Comparison of ENCODE assay signal across 11 mouse cellular contexts in the genomic region with DNA sequence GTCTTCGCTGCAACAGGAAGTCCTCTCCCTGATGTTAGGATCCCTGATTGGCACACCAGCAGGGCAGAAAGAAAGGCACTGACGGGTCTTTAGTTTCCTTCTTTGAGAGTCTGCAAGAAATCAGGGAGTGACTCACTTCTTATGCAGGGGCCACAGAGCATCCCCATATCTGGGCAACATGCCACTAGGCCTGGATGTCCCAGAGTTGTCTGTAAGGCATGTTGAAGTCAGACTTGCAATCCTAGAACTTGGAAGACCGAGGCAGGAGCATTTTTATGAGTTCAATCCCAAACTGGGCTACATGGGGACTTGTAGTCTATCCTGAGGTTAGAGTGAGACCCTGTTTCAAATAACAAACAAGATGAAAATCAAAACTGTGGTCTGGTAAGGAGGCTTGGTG. TPM values are rescaled to one million over a fixed set of nuclear protein-coding genes. Genes with fewer than 3 reads are reported as not detected.
DNase-seq lines count a peak whose midpoint lies in the region; TF ChIP-seq lines count a peak whose summit lies in the region.
"Not testable (repeated sequence)": the region's sequence is repeated elsewhere in the genome, so short reads cannot be mapped to it uniquely, and the experiment has no call there.
"Had no signal": no experiment of that assay in that cellular context is flagged by ENCODE, and none has a peak within 500 bp of the region (broad histone marks: within the 10 kb centered on the region; RNA-seq: fewer than 3 reads in every experiment).

No protein-coding gene starts in this region.

- not testable (repeated sequence) for TF ChIP-seq CTCF in kidney, adult 2 months (conservative IDR thresholded peaks at IDR 0.05; ENCODE audit: insufficient read depth, insufficient read length, low read depth, low read length)

- H3K4me1 ChIP-seq in brown adipose tissue, adult 24 weeks (ENCODE audit: control insufficient read depth, insufficient read depth, insufficient read length, low read length); kidney, adult 2 months (ENCODE audit: control insufficient read depth, insufficient read depth, low read length): not testable (repeated sequence)

- intact Hi-C loops in gastrocnemius, postnatal 14 days (cut with DNase I; ENCODE audit: low total_unique reads), result not testable (repeated sequence)

- TF ChIP-seq POLR2A in kidney, adult 2 months (IDR thresholded peaks at IDR 0.05; ENCODE audit: low read depth, low read length), result not testable (repeated sequence)

- not testable (repeated sequence) for H3K27me3 ChIP-seq in kidney, adult 2 months (replicated peaks; ENCODE audit: control insufficient read depth, insufficient read depth, low read length)

- 64% methylated on average over 3 of the region's 3 CpGs for WGBS in kidney, adult 2 months

- H3K36me3 ChIP-seq in kidney, adult 2 months (ENCODE audit: control insufficient read depth, insufficient read depth, low read length), result not testable (repeated sequence)

- H3K4me3 ChIP-seq in brown adipose tissue, adult 24 weeks (ENCODE audit: insufficient read depth, low read depth, low read length), result peak overlapping the region; percentile 40
- H3K4me3 ChIP-seq in kidney, adult 2 months (ENCODE audit: insufficient read depth, low read depth, low read length), result 0 out of 2 replicates have a peak overlapping the region, but pooled peaks have one; percentile 22

- not testable (repeated sequence) for H3K27ac ChIP-seq in brown adipose tissue, adult 24 weeks (replicated peaks; ENCODE audit: low read depth, low read length)
- peak overlapping the region; percentile 9; the same call in 1 of the 2 replicates for H3K27ac ChIP-seq in kidney, adult 2 months (ENCODE audit: insufficient read depth, low read depth, low read length)

- peak; percentile 2 for DNase-seq in MN1 (ENCODE audit: low spot score)
- DNase-seq in adrenal gland, adult 2 months, result peak; percentile 51
- peak; percentile 50 for DNase-seq in adrenal gland, postnatal 14 days
- DNase-seq in gastrocnemius, postnatal 14 days, result peak; percentile 10
- not testable (repeated sequence) for DNase-seq in kidney, adult 2 months

RNA-seq across cellular contexts. Expression of a gene that starts 3.1 kb away (rescaled TPM):
- total RNA-seq in adrenal gland, adult 2 months (2021), result 100 to 1,000 TPM in 1 of 2 experiments, 10 to 100 TPM in 1; 88.0 to 148 TPM
- 234 and 281 TPM in 2 replicates for polyA plus RNA-seq in adrenal gland, adult 2 months (2012; rRNA removed)
- total RNA-seq in adrenal gland, postnatal 14 days (2021), result 133 and 215 TPM in 2 replicates
- 148 and 362 TPM in 2 replicates for polyA plus RNA-seq in brown adipose tissue, adult 24 weeks (2012; ENCODE audit: insufficient read depth, insufficient read length, missing spikeins)
- 100 to 1,000 TPM in 1 of 2 experiments, 10 to 100 TPM in 1; 80.0 to 141 TPM for total RNA-seq in gastrocnemius, postnatal 14 days (2021)
- 497 and 511 TPM in 2 replicates for polyA plus RNA-seq in kidney, adult 2 months (2012; rRNA removed)
- total RNA-seq: CH12.LX; common myeloid progenitor, adult 5-6 weeks; G1E had no signal
- polyA plus RNA-seq: G1E had no signal

RNA-seq across cellular contexts. Expression of a gene that starts 47.7 kb away (rescaled TPM):
- total RNA-seq in adrenal gland, adult 2 months (2021), result 100 to 1,000 TPM in 1 of 2 experiments, 10 to 100 TPM in 1; 63.1 to 112 TPM
- polyA plus RNA-seq in adrenal gland, adult 2 months (2012; rRNA removed), result 41.7 and 49.1 TPM in 2 replicates
- 42.1 and 50.7 TPM in 2 replicates for total RNA-seq in adrenal gland, postnatal 14 days (2021)
- polyA plus RNA-seq in brown adipose tissue, adult 24 weeks (2012; ENCODE audit: insufficient read depth, insufficient read length, missing spikeins), result 160 and 165 TPM in 2 replicates
- total RNA-seq in gastrocnemius, postnatal 14 days (2021), result 10 to 100 TPM; 47.1 to 47.2 TPM
- 746 and 874 TPM in 2 replicates for polyA plus RNA-seq in kidney, adult 2 months (2012; rRNA removed)
- polyA plus RNA-seq: forebrain, embryonic 11.5 days; forebrain, embryonic 14.5 days; G1E had no signal
